Mouse (Mus musculus) ES-E14 (cell line): ENCODE measurements around the gene Iqgap1. TPM values are rescaled to one million over a fixed set of nuclear protein-coding genes. Genes with fewer than 3 reads are reported as not detected.
A peak's percentile ranks its signal among the peaks of the same experiment; 100 is the strongest.

Source experiments
- DNase-seq: peaks from one replicate; pipeline ENCODE4 v3.0.0-alpha.2; 2013; ENCODE audit warnings: low read depth, low spot score
- H3K27ac ChIP-seq: 2 replicates; pipeline ENCODE4 v1.5.1; 2012; ENCODE audit warnings: low read depth, mild to moderate bottlenecking, low read length, moderate library complexity, mixed read lengths; ENCODE audit not compliant: poor library complexity, insufficient read depth, severe bottlenecking
- H3K36me3 ChIP-seq: 2 replicates; pipeline ENCODE4 v1.6.1; 2012; ENCODE audit warnings: mild to moderate bottlenecking, low read length, moderate library complexity, mixed read lengths; ENCODE audit not compliant: control insufficient read depth, poor library complexity, insufficient read depth, severe bottlenecking
- H3K4me1 ChIP-seq, 2 experiments: fragments of 150-350 bp in 1 of 2; sonication (generic) in 1 of 2; 2 replicates each; pipeline ENCODE4 v1.6.1; 2012; ENCODE audit warnings: low read length in 2 of 2, mild to moderate bottlenecking in 1 of 2, mixed read lengths in 1 of 2; ENCODE audit not compliant: control insufficient read depth in 2 of 2, insufficient read depth in 2 of 2, poor library complexity in 1 of 2
- H3K4me3 ChIP-seq, 2 experiments: fragments of 150-350 bp in 1 of 2; sonication (generic) in 1 of 2; 2 replicates each; pipeline ENCODE4 v1.5.1; 2012; ENCODE audit warnings: low read length in 2 of 2, low read depth in 1 of 2, mild to moderate bottlenecking in 1 of 2, mixed read lengths in 1 of 2; ENCODE audit not compliant: insufficient read depth in 1 of 2, poor library complexity in 1 of 2, severe bottlenecking in 1 of 2
- H3K9ac ChIP-seq: 2 replicates; pipeline ENCODE4 v1.6.1; 2012; ENCODE audit warnings: low read depth, mild to moderate bottlenecking, low read length, mixed read lengths; ENCODE audit not compliant: poor library complexity, insufficient read depth, severe bottlenecking
- H3K9me3 ChIP-seq: fragments of 150-350 bp; sonication (generic); 2 replicates; pipeline ENCODE4 v1.6.1; 2012; ENCODE audit warnings: low read depth, mild to moderate bottlenecking, low read length; ENCODE audit not compliant: control insufficient read depth, insufficient read depth
- CHD2 ChIP-seq: IDR thresholded peaks from 2 replicates; pipeline ENCODE4 v1.6.1; 2014; ENCODE audit warnings: mild to moderate bottlenecking, low read depth, low read length, inconsistent platforms
- HCFC1 ChIP-seq: IDR thresholded peaks from 2 replicates; pipeline ENCODE4 v1.6.1; 2012; ENCODE audit warnings: low read length, inconsistent platforms, borderline replicate concordance; ENCODE audit not compliant: insufficient read depth
- MAFK ChIP-seq: IDR thresholded peaks from 2 replicates; pipeline ENCODE4 v1.6.1; 2014; ENCODE audit warnings: mild to moderate bottlenecking, low read depth, low read length, inconsistent platforms; ENCODE audit not compliant: insufficient read depth
- ZC3H11A ChIP-seq: IDR thresholded peaks from 2 replicates; pipeline ENCODE4 v1.6.1; 2012; ENCODE audit warnings: low read depth, mild to moderate bottlenecking, inconsistent platforms, low read length, borderline replicate concordance
- ZNF384 ChIP-seq: IDR thresholded peaks from 2 replicates; pipeline ENCODE4 v1.6.1; 2012; ENCODE audit warnings: low read depth, low read length, inconsistent platforms
- in situ Hi-C, 2 experiments: fragments of 600-800 bp; cut with MboI; formaldehyde crosslinking; loops; one replicate each; pipeline ENCODE4 v1.15.1; 2025; ENCODE audit warnings: low sequenced_read_pairs in 2 of 2, inconsistent platforms in 1 of 2; ENCODE audit not compliant: unreplicated experiment in 2 of 2
- total RNA-seq: library from RNA; depleted of rRNA; stranded (reverse); fragments of 300-350 nt; gene quantifications from 2 replicates; pipeline ENCODE4 v1.2.3, GENCODE M21; 2012

The Iqgap1 gene
- total RNA-seq, 1 experiment, result 135 TPM

- TF ChIP-seq ZC3H11A (no peak), CHD2 (no peak), MAFK (no peak), ZNF384 (no peak), HCFC1 (no peak)
- no peak overlapping the region for H3K9ac ChIP-seq
- no peaks in the 10 kb centered on the region for H3K4me1 ChIP-seq
- H3K27ac ChIP-seq, result no peak overlapping the region
- in situ Hi-C loops, result loop anchor here in 1 of 2 experiments (10.0 kb wide), 1 partner anchor 312 kb away; the partner anchor contains the start of gene Fes
- H3K36me3 ChIP-seq, result no peaks in the 10 kb centered on the region
- no peak overlapping the region for H3K4me3 ChIP-seq
- H3K9me3 ChIP-seq, result no peaks in the 10 kb centered on the region
- no peak for DNase-seq
Observed at GRCm38 (mm10) chr7:80696903-80697302, 128.9 kb downstream of the Iqgap1 start.

GRCm38 (mm10) chr7:80696334-80696733 lies 129.4 kb downstream of the Iqgap1 start:
- no peak for DNase-seq
- no peaks in the 10 kb centered on the region for H3K9me3 ChIP-seq
- TF ChIP-seq MAFK (no peak), CHD2 (no peak), ZNF384 (no peak), ZC3H11A (no peak), HCFC1 (no peak)
- no peaks in the 10 kb centered on the region for H3K36me3 ChIP-seq
- no peak overlapping the region for H3K9ac ChIP-seq
- in situ Hi-C loops, result loop anchor here in 1 of 2 experiments (10.0 kb wide), 1 partner anchor 312 kb away; the partner anchor contains the start of gene Fes
- no peaks in the 10 kb centered on the region for H3K4me1 ChIP-seq
- H3K27ac ChIP-seq, result no peak overlapping the region
- no peak overlapping the region for H3K4me3 ChIP-seq

- in situ Hi-C loops, result loop anchor here in 1 of 2 experiments (10.0 kb wide), 1 partner anchor 308 kb away; the partner anchor contains the start of gene Fes
- no peak for DNase-seq
- Histone ChIP-seq H3K4me3 (no peak overlapping the region), H3K9ac (no peak overlapping the region), H3K4me1 (peaks cover 0 to 3% of the 10 kb centered on the region in 2 experiments; a peak in 2 of 4 replicates), H3K36me3 (no peaks in the 10 kb centered on the region), H3K27ac (no peak overlapping the region), H3K9me3 (no peaks in the 10 kb centered on the region)
- TF ChIP-seq ZC3H11A (no peak), ZNF384 (no peak), HCFC1 (no peak), CHD2 (no peak), MAFK (no peak)
Observed at GRCm38 (mm10) chr7:80692472-80692871, 133.3 kb downstream of the Iqgap1 start.

- Histone ChIP-seq H3K36me3 (no peaks in the 10 kb centered on the region), H3K4me3 (no peak overlapping the region), H3K4me1 (peaks cover 0 to 3% of the 10 kb centered on the region in 2 experiments; a peak in 2 of 4 replicates), H3K9ac (no peak overlapping the region), H3K27ac (no peak overlapping the region), H3K9me3 (no peaks in the 10 kb centered on the region)
- no peak for TF ChIP-seq CHD2
- in situ Hi-C loops, result loop anchor here in 1 of 2 experiments (10.0 kb wide), 1 partner anchor 306 kb away; the partner anchor contains the start of gene Fes
- DNase-seq, result no peak
Observed at GRCm38 (mm10) chr7:80691131-80691530, 134.6 kb downstream of the Iqgap1 start.

GRCm38 (mm10) chr7:80689221-80689591 lies 136.6 kb downstream of the Iqgap1 start:
- in situ Hi-C loops, result no loop called here
- TF ChIP-seq ZC3H11A, result no peak
- no peak for TF ChIP-seq CHD2
- no peak for TF ChIP-seq HCFC1
- TF ChIP-seq MAFK, result no peak
- TF ChIP-seq ZNF384, result no peak
- H3K9me3 ChIP-seq, result no peaks in the 10 kb centered on the region
- H3K4me1 ChIP-seq, result peaks cover 0 to 3% of the 10 kb centered on the region in 2 experiments; a peak in 2 of 4 replicates
- no peaks in the 10 kb centered on the region for H3K36me3 ChIP-seq
- no peak overlapping the region for H3K27ac ChIP-seq
- H3K9ac ChIP-seq, result no peak overlapping the region
- DNase-seq, result no peak
- H3K4me3 ChIP-seq, result peak overlapping the region; percentile 74 to 81
